Mouse (Mus musculus): Measurements from ENCODE around the gene Gm19426. TPM values are rescaled to one million over a fixed set of nuclear protein-coding genes. Genes with fewer than 3 reads are reported as not detected.
A peak's percentile ranks its signal among the peaks of the same experiment; 100 is the strongest.
"Not testable (repeated sequence)": the region's sequence is repeated elsewhere in the genome, so short reads cannot be mapped to it uniquely, and the experiment has no call there.

Gm19426 gene
- total RNA-seq, 1 experiment from 2014 or later: 5.2 TPM

- DNase-seq: no peak
Measured at GRCm38 (mm10) chr2:84744126-84744525, 671 bp upstream of the Gm19426 start.

DNA sequence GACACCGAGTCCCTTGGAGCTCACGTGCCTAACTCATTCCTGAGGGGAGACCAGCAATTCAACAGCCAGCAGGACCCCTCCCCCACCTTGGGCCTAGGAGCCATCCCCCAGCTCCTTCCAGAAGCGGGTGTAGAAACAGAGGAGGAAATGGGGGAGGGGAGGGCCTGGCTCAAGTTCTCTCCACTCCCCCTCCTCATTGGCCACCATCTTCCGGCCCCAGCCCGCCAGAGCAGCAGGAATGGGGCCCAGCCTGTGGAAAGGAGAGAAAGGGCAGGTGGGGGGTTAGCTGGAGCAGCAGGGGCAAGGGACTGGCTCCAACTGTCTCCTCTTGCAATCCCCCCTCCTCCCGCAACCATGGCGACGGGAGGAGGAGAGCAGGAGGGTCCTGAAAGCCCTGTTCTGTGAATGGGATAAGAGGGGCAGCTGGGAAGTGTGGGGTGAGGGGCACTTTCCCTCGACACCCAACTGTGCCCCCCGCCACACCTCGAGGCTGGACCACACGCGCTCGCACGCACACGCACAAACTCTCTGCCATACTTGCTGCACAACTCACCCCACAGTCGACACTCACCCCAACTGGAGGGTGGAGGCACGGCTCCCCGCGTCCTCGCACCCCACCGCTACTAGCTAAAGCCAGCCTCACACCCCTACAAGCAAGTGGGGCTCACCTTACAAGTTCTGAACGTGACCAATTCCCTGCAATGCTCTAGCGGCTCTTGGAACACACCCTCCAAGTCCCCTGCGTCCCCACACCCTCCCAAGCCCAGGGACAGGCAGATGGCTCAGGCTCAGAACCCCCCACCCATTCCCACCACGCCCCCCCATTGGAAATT lies 788 bp downstream of the Gm19426 start:
- DNase-seq: peak; percentile 42

- DNase-seq: peak; percentile 31
Measured at GRCm38 (mm10) chr2:84741841-84742450, 1.5 kb downstream of the Gm19426 start.

- DNase-seq: peak; percentile 50
Measured at GRCm38 (mm10) chr2:84740608-84741333, 2.7 kb downstream of the Gm19426 start.

DNA sequence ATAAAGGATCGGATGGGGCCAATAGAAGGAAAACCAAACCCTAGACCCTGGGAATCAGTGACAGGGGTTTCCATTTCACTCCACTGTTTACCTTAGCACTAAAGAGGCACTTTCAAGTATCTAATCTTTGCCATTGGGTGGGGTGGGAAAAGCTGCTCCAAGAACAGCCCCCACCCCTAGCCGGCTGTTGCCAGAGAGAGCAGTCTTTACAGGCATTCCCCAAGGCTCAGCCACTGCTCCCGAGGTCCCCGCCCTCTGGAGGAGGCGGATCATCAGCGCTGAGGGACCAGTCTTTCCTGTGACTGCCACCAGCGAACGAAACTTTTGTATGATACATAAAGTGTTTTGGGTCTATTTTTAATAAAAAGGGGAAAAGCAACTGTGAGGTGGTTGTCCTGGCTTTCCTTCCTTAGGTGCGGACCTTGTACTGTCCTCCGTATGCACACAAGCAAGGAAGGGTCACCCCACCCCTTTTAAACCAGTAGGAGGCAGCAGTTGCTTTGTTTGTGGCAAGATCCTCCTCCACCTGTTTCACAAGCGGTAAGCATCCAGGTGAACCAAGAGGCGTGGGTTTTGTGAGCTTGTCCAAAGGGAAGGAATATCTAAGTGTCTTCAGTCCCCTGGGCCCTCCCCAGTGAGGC lies 5.1 kb downstream of the Gm19426 start:
- peak; percentile 48 for DNase-seq

DNA sequence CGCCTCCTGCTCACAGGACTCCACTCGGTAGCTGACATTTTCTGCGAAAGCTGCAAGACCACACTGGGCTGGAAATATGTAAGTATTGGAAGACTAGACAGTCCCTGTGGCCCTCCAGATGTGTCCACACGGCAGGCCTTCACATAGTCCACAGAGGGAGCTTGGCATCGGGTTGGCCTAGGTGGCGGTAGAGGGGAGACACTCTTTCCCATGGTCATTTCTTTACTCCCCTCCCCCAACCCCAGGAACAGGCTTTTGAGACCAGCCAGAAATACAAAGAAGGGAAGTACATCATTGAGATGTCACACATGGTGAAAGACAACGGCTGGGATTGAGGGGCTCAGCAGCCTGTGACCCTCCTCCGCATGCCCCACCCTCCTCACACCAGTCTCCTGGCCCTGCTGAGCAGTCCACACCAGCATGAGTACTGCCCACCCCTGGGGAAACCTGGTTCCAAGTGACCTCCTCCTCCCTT lies 6.0 kb downstream of the Gm19426 start:
- peak; percentile 30 for DNase-seq

GRCm38 (mm10) chr2:84736312-84737161 lies 6.9 kb downstream of the Gm19426 start:
- DNase-seq: peak; percentile 44

GRCm38 (mm10) chr2:84735346-84735920 lies 8.0 kb downstream of the Gm19426 start:
- no peak for DNase-seq

DNA sequence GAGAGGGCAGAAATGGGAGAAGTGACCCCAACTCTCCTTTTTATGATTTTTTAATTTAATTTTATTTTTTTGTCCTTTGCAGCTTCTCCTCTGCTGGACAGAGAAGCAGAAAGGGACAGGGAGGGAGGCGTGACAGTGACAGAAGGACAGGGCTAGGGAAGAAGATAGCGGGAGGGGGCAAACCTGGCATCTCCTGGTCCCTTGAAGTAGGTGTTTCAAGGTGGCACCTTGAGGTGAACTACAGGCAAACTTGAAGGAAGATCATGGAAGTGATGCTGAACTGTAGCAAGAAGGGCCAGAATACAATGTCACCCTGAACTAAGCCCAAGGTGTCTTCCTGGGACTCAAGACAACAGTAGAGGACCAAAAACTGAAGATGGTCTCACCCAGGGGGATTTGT lies 8.5 kb downstream of the Gm19426 start:
- no peak for DNase-seq

DNA sequence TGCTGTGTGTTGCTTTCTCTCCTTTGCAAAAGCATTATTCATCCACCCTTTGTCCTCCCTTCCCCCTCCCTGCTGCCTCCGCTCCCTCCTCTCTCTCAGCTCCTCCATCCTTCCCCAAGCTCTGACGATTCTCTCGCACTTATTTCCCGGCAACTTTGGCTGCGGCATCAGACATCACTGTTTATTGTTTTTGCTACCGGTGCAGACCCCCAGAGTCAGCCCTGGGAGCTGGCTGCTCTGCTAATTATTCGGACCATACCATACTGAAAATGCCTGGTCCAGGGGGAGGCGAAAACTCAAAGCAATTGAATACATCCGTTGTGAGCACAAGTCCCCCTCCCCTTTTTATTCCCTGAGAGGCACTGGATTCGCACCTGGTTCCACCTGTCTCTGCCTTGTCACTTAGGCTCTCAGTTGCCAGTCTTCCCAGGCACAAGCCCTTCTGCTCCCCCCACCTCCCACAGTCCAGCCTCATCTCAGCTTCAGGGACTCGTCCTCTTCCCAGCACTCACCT lies 9.0 kb downstream of the Gm19426 start:
- peak; percentile 27 for DNase-seq

- peak; percentile 81 for DNase-seq
Measured at GRCm38 (mm10) chr2:84733579-84734300, 9.7 kb downstream of the Gm19426 start, which contains the start of gene Ypel4. Gene Ypel4, plus strand, starts transcription at chr2:84734058.

GRCm38 (mm10) chr2:84732394-84732793 lies 11.1 kb downstream of the Gm19426 start:
- no peak for DNase-seq

DNA sequence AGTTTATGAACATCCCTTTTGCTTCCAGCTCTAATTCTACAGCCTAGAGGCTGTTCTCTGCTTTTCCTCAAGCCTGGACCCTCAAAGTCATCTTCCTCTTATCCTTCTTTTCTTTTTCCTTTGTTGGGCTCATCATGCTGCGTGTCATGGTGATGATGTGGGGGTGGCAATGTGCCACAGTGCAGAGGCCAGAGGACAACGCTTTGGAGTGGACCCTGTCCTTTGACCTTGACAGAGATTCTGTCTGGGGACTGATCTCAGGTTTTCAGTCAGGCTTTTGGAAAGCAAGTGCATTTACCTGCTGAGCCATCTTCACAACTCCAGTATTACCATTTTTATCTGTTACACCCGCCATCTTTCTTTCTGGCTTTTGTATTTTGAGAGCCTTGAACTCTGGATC lies 12.2 kb downstream of the Gm19426 start:
- no peak for DNase-seq

- not testable (repeated sequence) for DNase-seq
Measured at GRCm38 (mm10) chr2:84728191-84728590, 15.3 kb downstream of the Gm19426 start.

DNA sequence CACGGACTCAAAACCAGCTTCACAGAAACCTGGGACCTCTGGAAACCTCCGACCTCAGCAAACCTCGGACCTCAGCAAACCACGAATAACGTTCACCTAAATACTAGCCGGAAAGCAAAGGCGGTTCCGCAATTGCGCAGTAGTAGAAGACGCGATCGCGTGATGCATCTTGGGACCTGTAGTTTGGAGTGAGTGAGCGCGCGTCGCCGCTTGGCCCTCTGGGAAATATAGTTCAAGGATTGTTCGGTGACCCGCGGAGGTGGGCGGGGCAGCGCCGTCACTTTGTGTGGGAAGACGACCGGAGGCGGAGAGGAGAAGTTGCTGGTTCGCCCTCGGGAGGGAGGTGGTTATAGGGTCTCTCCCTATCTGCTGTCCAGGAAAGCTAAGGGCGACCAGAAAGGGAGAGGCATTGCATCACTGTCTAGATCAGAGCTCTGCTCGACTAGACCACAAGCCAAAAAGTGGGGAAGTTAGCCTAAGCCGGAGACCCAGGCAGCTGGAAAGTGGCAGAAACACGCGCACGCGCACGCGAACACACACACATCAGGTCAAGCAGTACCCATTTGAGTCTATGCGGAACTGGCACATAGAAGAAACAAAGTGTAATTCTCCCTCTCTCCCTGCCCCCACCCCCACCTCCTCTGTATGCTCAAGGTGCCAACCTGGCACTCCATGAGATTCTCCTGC lies 16.1 kb downstream of the Gm19426 start, which contains the start of gene Clp1:
TSS of gene Clp1 (minus strand) at position 179 of the 687 bp plus-strand sequence.
- peak; percentile 97 for DNase-seq

GRCm38 (mm10) chr2:84726716-84727115 lies 16.7 kb downstream of the Gm19426 start:
- DNase-seq: no peak

DNA sequence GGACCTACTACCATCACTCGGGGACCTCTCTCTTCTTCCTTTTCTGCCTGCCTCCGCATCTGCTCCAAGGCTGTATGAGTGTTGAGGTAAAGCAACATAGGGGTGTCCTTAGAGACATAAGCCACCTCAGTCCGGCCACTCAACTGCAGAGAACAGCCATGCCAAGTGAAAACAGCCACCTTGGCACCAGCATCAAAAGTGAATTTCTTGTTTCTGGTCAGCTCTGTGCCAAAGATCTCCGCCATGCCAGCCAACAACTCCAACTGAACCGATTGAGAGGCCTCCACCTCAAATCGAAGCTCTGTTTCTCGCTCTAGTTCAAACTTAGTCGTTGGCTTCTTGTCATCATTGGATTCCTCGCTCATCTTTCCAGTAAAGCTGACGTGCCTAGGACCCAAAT lies 17.7 kb downstream of the Gm19426 start:
- no peak for DNase-seq

GRCm38 (mm10) chr2:84723856-84724255 lies 19.6 kb downstream of the Gm19426 start:
- no peak for DNase-seq

- no peak for DNase-seq
Measured at GRCm38 (mm10) chr2:84721182-84721581, 22.3 kb downstream of the Gm19426 start.
